Mouse (Mus musculus) thymus, adult 2 months (tissue): ENCODE measurements around the gene Insig2. TPM values are rescaled to one million over a fixed set of nuclear protein-coding genes. Genes with fewer than 3 reads are reported as not detected.

Source experiments
- DNase-seq: peaks from one replicate; pipeline ENCODE4 v3.0.0; 2021
- H3K27ac ChIP-seq: fragments of 200-500 bp; 2 replicates; pipeline ENCODE4 v1.5.1; 2012; ENCODE audit warnings: low read length, control low read depth; ENCODE audit not compliant: control insufficient read depth, insufficient read depth
- H3K27me3 ChIP-seq: fragments of 200-500 bp; 2 replicates; pipeline ENCODE4 v1.6.1; 2012; ENCODE audit warnings: mild to moderate bottlenecking, low read length, moderate library complexity, mixed read lengths; ENCODE audit not compliant: control insufficient read depth, insufficient read depth
- H3K36me3 ChIP-seq: fragments of 200-500 bp; 2 replicates; pipeline ENCODE4 v1.6.1; 2012; ENCODE audit warnings: mild to moderate bottlenecking, low read length, moderate library complexity; ENCODE audit not compliant: control insufficient read depth, insufficient read depth
- H3K4me1 ChIP-seq: fragments of 200-500 bp; replicated peaks from 2 replicates; pipeline ENCODE4 v1.6.1; 2012; ENCODE audit warnings: low read length; ENCODE audit not compliant: control insufficient read depth, insufficient read depth
- H3K4me3 ChIP-seq: fragments of 200-500 bp; 2 replicates; pipeline ENCODE4 v1.5.1; 2012; ENCODE audit warnings: mild to moderate bottlenecking, low read length, control low read depth, moderate library complexity; ENCODE audit not compliant: control insufficient read depth, insufficient read depth
- CTCF ChIP-seq: fragments of 200-500 bp; IDR thresholded peaks from 2 replicates; pipeline ENCODE4 v1.5.1; 2012; ENCODE audit warnings: mild to moderate bottlenecking, control low read depth, low read length, moderate library complexity, borderline replicate concordance; ENCODE audit not compliant: control insufficient read depth, poor library complexity, insufficient read depth; ENCODE audit errors: extremely low read depth
- POLR2A ChIP-seq: fragments of 200-500 bp; IDR thresholded peaks from 2 replicates; pipeline ENCODE4 v1.6.1; 2012; ENCODE audit warnings: mild to moderate bottlenecking, low read length, control low read depth, moderate library complexity; ENCODE audit not compliant: control insufficient read depth, poor library complexity, insufficient read depth; ENCODE audit errors: extremely low read depth
- WGBS: fragments of 180-500 bp; shearing (Covaris S2); methylation state at CpG from one replicate; pipeline ENCODE4 v1.1.7; 2018; 5-methylcytosine and 5-hydroxymethylcytosine counted together
- polyA plus RNA-seq: library from polyadenylated mRNA; depleted of rRNA; stranded (reverse); fragments of >200 nt; gene quantifications from 2 replicates; pipeline ENCODE4 v1.2.3, GENCODE M21; 2012

The Insig2 gene
- polyA plus RNA-seq, 1 experiment: 27.5 TPM

- no peaks in the 10 kb centered on the region for H3K4me1 ChIP-seq
- TF ChIP-seq CTCF (no peak), POLR2A (no peak)
- no peak overlapping the region for H3K27ac ChIP-seq
- 92% methylated on average over 12 of the region's 12 CpGs for WGBS
- no peaks in the 10 kb centered on the region for H3K27me3 ChIP-seq
- no peak for DNase-seq
- no peaks in the 10 kb centered on the region for H3K36me3 ChIP-seq
- H3K4me3 ChIP-seq: no peak overlapping the region
Measured at GRCm38 (mm10) chr1:121371449-121371848, 39.1 kb upstream of the Insig2 start.

DNA sequence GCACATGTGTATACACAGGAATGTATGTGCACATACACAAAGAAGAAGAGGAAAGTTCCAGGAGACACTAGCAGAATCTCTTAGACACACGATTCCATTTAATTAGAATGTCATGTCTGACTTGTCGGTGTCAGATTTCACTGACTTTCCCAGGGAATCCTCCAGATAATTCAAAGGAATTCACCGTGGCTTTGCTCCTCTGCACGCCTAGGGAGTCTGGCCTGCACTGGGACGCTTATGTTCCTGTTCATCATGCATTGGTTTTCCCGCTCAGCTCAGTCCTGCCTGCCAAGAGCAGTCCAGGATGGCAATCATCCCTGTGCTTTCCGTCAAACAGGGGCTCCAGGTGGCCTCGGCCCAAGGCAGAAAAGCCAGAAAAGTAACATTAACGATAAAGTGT is 34.9 kb upstream of the Insig2 start:
- WGBS: 84% methylated on average over 9 of the region's 9 CpGs
- H3K4me1 ChIP-seq: no peaks in the 10 kb centered on the region
- H3K27me3 ChIP-seq: no peaks in the 10 kb centered on the region
- H3K4me3 ChIP-seq: no peak overlapping the region
- no peaks in the 10 kb centered on the region for H3K36me3 ChIP-seq
- TF ChIP-seq CTCF (no peak), POLR2A (no peak)
- no peak for DNase-seq
- H3K27ac ChIP-seq: no peak overlapping the region

DNA sequence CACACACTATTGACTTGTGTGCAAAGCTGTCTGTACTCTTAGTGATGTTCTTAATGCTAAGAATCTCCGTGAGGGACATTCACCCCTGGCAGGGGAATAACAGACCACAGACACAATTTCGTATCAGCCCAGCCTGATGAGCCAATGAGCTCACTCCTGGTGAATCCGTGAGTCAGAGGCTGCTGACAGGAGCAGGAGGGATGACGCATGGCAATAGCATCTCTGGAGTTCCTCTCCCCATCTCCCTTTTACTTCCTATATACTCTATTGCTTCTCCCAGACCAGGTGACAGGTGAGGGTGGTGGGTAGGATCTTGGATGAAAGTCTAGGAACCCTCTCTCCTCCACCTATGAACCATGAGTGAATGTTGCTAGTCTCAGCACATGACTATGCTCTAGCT is 28.2 kb upstream of the Insig2 start:
- Histone ChIP-seq H3K27ac (no peak overlapping the region), H3K4me1 (no peaks in the 10 kb centered on the region), H3K36me3 (no peaks in the 10 kb centered on the region), H3K4me3 (no peak overlapping the region), H3K27me3 (no peaks in the 10 kb centered on the region)
- no peak for DNase-seq
- 68% methylated on average over 4 of the region's 4 CpGs for WGBS
- no peak for TF ChIP-seq POLR2A
- TF ChIP-seq CTCF: no peak

DNA sequence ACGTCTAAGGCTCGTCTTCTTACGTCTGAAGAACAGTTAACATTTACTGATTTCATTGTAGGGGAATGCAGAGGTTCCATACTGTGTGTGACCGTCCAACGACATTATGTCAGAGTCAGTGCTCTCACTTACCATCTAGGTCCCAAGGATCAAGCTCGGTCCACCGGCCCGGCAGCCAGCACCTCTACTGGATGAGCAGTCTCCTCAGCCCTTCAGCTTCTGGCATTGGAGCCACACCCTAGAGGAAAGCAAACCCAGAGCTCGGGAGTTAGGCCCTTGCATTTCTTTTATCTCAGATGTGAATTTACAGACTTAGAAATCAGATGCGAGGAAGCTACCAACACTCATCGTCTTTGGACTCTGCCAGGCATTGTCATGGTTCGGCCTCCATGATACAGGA is 27.3 kb upstream of the Insig2 start:
- Histone ChIP-seq H3K27ac (no peak overlapping the region), H3K4me3 (no peak overlapping the region), H3K4me1 (no peaks in the 10 kb centered on the region), H3K27me3 (no peaks in the 10 kb centered on the region), H3K36me3 (no peaks in the 10 kb centered on the region)
- WGBS: 92% methylated on average over 12 of the region's 12 CpGs
- no peak for DNase-seq
- no peak for TF ChIP-seq CTCF

GRCm38 (mm10) chr1:121353779-121354178 is 21.4 kb upstream of the Insig2 start:
- Histone ChIP-seq H3K27me3 (no peaks in the 10 kb centered on the region), H3K4me1 (no peaks in the 10 kb centered on the region), H3K4me3 (no peak overlapping the region), H3K36me3 (no peaks in the 10 kb centered on the region), H3K27ac (no peak overlapping the region)
- DNase-seq: no peak
- TF ChIP-seq POLR2A (no peak), CTCF (no peak)

GRCm38 (mm10) chr1:121351037-121351436 is 18.6 kb upstream of the Insig2 start:
- WGBS: 85% methylated on average over 3 of the region's 3 CpGs
- Histone ChIP-seq H3K27ac (no peak overlapping the region), H3K4me3 (no peak overlapping the region), H3K36me3 (no peaks in the 10 kb centered on the region), H3K27me3 (no peaks in the 10 kb centered on the region), H3K4me1 (no peaks in the 10 kb centered on the region)
- no peak for DNase-seq
- TF ChIP-seq CTCF (no peak), POLR2A (no peak)

- H3K4me3 ChIP-seq: no peak overlapping the region
- H3K36me3 ChIP-seq: no peaks in the 10 kb centered on the region
- H3K4me1 ChIP-seq: no peaks in the 10 kb centered on the region
- no peak for DNase-seq
- H3K27me3 ChIP-seq: no peaks in the 10 kb centered on the region
- TF ChIP-seq POLR2A: no peak
- TF ChIP-seq CTCF: no peak
- 94% methylated on average over 13 of the region's 13 CpGs for WGBS
- H3K27ac ChIP-seq: no peak overlapping the region
Measured at GRCm38 (mm10) chr1:121350616-121351015, 18.2 kb upstream of the Insig2 start.

DNA sequence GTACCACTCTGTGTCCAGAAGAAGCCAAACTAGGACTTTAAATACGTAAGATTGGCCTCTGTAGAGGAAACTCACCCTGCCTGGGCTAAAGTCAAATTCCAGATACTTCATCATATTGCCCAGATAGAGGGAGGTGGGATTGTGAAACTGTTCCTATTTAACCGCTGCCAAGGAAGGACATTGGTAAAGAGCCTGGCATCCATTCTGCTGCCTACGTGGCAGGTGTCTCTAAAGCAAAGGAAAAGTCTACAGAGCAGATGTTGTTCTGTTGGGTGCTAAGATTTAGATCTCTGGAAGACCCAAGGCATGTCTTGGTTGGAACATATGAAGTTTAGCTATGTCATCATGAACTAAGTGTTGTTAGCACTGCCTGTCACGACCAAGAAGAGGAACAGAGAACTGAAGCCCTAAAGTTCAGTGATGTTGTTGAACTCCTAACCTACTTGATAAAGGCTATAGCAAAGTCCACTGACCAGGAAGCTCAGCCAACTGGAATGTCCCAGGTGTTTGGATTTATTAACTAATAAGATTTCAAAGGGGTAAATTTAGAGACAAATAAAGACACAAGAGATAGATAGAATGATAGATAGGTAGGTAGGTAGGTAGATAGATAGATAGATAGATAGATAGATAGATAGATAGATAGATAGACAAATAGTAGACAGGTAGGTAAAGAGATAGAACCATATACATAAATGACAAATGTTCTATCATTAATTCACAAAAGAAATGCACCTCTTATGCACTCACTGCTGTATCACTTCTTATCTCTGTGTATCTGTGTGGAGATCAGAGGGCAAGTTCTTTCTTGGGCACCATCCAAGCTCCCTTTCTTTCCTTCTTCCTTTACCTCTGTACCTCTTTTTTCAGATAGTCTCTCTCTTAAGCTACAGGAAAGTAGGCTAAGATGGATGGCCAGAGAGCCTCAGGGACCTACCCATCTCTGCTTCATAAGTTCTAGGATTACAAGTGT is 16.8 kb upstream of the Insig2 start:
- DNase-seq: no peak
- no peaks in the 10 kb centered on the region for H3K27me3 ChIP-seq
- H3K36me3 ChIP-seq: no peaks in the 10 kb centered on the region
- H3K4me1 ChIP-seq: no peaks in the 10 kb centered on the region
- no peak overlapping the region for H3K27ac ChIP-seq
- 74% methylated on average over 4 of the region's 4 CpGs for WGBS
- H3K4me3 ChIP-seq: no peak overlapping the region
- TF ChIP-seq POLR2A (no peak), CTCF (no peak)
